Mouse (Mus musculus) forebrain, embryonic 16.5 days (tissue): Measurements from ENCODE around the gene Olfr153. TPM values are rescaled to one million over a fixed set of nuclear protein-coding genes. Genes with fewer than 3 reads are reported as not detected.
"Not testable (repeated sequence)": the region's sequence is repeated elsewhere in the genome, so short reads cannot be mapped to it uniquely, and the experiment has no call there.

Experiments
- ATAC-seq: fragments of 200-750 bp; cut with Nextera tagmentation; 2 replicates; pipeline ENCODE4 v1.8.0; 2017; ENCODE audit warnings: mild to moderate bottlenecking, moderate library complexity
- H3K27ac ChIP-seq: fragments of 300-500 bp; sonication (generic); 2 replicates; pipeline ENCODE4 v1.5.1; 2014; ENCODE audit warnings: low read length, control low read depth
- H3K27me3 ChIP-seq: fragments of 300-500 bp; sonication (generic); replicated peaks from 2 replicates; pipeline ENCODE4 v1.6.1; 2014; ENCODE audit warnings: low read length; ENCODE audit not compliant: control insufficient read depth, insufficient read depth
- H3K36me3 ChIP-seq: fragments of 300-500 bp; sonication (generic); 2 replicates; pipeline ENCODE4 v1.6.1; 2014; ENCODE audit not compliant: control insufficient read depth, insufficient read depth
- H3K4me1 ChIP-seq: fragments of 300-500 bp; sonication (generic); replicated peaks from 2 replicates; pipeline ENCODE4 v1.6.1; 2014; ENCODE audit warnings: low read length; ENCODE audit not compliant: control insufficient read depth, insufficient read depth
- H3K4me2 ChIP-seq: fragments of 300-500 bp; sonication (generic); 2 replicates; pipeline ENCODE4 v1.6.1; 2014; ENCODE audit warnings: mild to moderate bottlenecking, low read length, control low read depth
- H3K4me3 ChIP-seq: fragments of 300-500 bp; sonication (generic); replicated peaks from 2 replicates; pipeline ENCODE4 v1.5.1; 2014; ENCODE audit warnings: mild to moderate bottlenecking, low read length, control low read depth
- H3K9ac ChIP-seq: fragments of 300-500 bp; sonication (generic); replicated peaks from 2 replicates; pipeline ENCODE4 v1.6.1; 2014; ENCODE audit warnings: low read depth, low read length, control low read depth
- H3K9me3 ChIP-seq: fragments of 300-500 bp; sonication (generic); 2 replicates; pipeline ENCODE4 v1.6.1; 2016; ENCODE audit warnings: low read length; ENCODE audit not compliant: control insufficient read depth
- WGBS: fragments of 180-500 bp; shearing (Covaris S2); extraction: QIAGEN DNeasy Blood & Tissue Kit; methylation state at CpG from one replicate; pipeline ENCODE4 v1.1.7; 2014; 5-methylcytosine and 5-hydroxymethylcytosine counted together
- polyA plus RNA-seq: library from polyadenylated mRNA; unstranded; fragments of >200 nt; fragmentation: Nextera tagmentation; extraction: Ambion mirVana; gene quantifications from 2 replicates; pipeline ENCODE4 v1.2.1, GENCODE M21; 2015

Olfr153 gene
- polyA plus RNA-seq, 1 experiment from 2014 or later: not detected

- H3K27me3 ChIP-seq: no peaks in the 10 kb centered on the region
- no peak overlapping the region for H3K4me2 ChIP-seq
- no peaks in the 10 kb centered on the region for H3K36me3 ChIP-seq
- H3K9me3 ChIP-seq: no peaks in the 10 kb centered on the region
- H3K9ac ChIP-seq: no peak overlapping the region
- WGBS: 72% methylated on average over 2 of the region's 2 CpGs
- H3K27ac ChIP-seq: no peak overlapping the region
- no peak for ATAC-seq
- H3K4me3 ChIP-seq: no peak overlapping the region
- H3K4me1 ChIP-seq: no peaks in the 10 kb centered on the region
Measured at GRCm38 (mm10) chr2:87534826-87535225, 3.2 kb downstream of the Olfr153 start.

DNA sequence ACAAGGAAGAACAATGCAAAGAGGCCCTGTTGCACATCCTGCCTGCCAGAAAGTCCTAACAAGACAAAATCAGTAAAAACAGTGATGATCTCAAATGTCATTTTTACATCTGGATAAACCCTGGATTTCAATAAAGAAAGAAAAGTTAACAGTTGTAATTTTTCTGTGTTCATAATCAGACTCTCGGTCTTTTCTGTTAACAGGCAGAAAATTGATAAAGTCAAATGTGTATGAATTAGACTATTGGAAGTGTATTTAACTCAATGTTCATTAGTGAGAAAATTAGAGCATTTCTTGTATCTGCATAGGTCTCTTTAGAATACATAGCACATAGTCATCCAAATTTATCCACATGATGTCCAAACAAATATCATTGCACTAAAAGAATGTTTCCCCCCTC is 13.8 kb downstream of the Olfr153 start, which contains the start of gene Olfr1128:
Olfr1128 (minus strand) TSS at position 101 of the 400 bp plus-strand sequence.
- Histone ChIP-seq H3K4me2 (no peak within 1 kb of the TSS), H3K4me1 (no peaks in the 10 kb centered on the region), H3K27ac (no peak within 1 kb of the TSS), H3K4me3 (no peak within 1 kb of the TSS), H3K27me3 (no peaks in the 10 kb centered on the region), H3K36me3 (no peaks in the 10 kb centered on the region), H3K9me3 (no peaks in the 10 kb centered on the region), H3K9ac (no peak within 1 kb of the TSS)
- 96% methylated on average over 1 of the region's 1 CpGs for WGBS
- no peak for ATAC-seq

- H3K9ac ChIP-seq, H3K36me3 ChIP-seq, H3K27me3 ChIP-seq, H3K27ac ChIP-seq, H3K9me3 ChIP-seq, H3K4me1 ChIP-seq, H3K4me2 ChIP-seq, H3K4me3 ChIP-seq, ATAC-seq: not testable (repeated sequence)
- WGBS: 74% methylated on average over 1 of the region's 1 CpGs
Measured at GRCm38 (mm10) chr2:87573602-87574001, 42.0 kb downstream of the Olfr153 start, which contains the start of gene Olfr1129. Gene Olfr1129, plus strand, starts transcription at chr2:87573902.

Other genes with a start within 250 kb of the Olfr153 start
- not detected in 2 replicates for gene Olfr1118, start 224.2 kb upstream of the Olfr153 start, polyA plus RNA-seq
- not detected in 2 replicates for gene Olfr1120, start 177.0 kb upstream of the Olfr153 start, polyA plus RNA-seq
- gene Olfr1121, start 161.9 kb upstream of the Olfr153 start, polyA plus RNA-seq: not detected in 2 replicates
- gene Olfr1122, start 145.9 kb upstream of the Olfr153 start, polyA plus RNA-seq: not detected in 2 replicates
- not detected in 2 replicates for gene Olfr1123, start 115.2 kb upstream of the Olfr153 start, polyA plus RNA-seq
- 0.09 TPM in 1 of 2 replicates, not detected in the other for gene Olfr1124, start 101.5 kb upstream of the Olfr153 start, polyA plus RNA-seq
- gene Olfr1126, start 77.8 kb upstream of the Olfr153 start, polyA plus RNA-seq: not detected in 2 replicates
- not detected in 2 replicates for gene Pramel7, start 34.7 kb upstream of the Olfr153 start, polyA plus RNA-seq
- not detected in 2 replicates for gene Pramel6, start 25.2 kb upstream of the Olfr153 start, polyA plus RNA-seq
- gene Olfr1128, start 13.7 kb downstream of the Olfr153 start, polyA plus RNA-seq: not detected in 2 replicates
- gene Olfr1129, start 42.1 kb downstream of the Olfr153 start, polyA plus RNA-seq: not detected in 2 replicates
- not detected in 2 replicates for gene Olfr1130, start 74.4 kb downstream of the Olfr153 start, polyA plus RNA-seq
- not detected in 2 replicates for gene Olfr1131, start 95.3 kb downstream of the Olfr153 start, polyA plus RNA-seq
- not detected in 2 replicates for gene Olfr1132, start 105.7 kb downstream of the Olfr153 start, polyA plus RNA-seq
- not detected in 2 replicates for gene Olfr1133, start 115.6 kb downstream of the Olfr153 start, polyA plus RNA-seq
- not detected in 2 replicates for gene Olfr1134, start 126.7 kb downstream of the Olfr153 start, polyA plus RNA-seq
- gene Olfr1135, start 141.9 kb downstream of the Olfr153 start, polyA plus RNA-seq: not detected in 2 replicates
- not detected in 2 replicates for gene Olfr1136, start 162.2 kb downstream of the Olfr153 start, polyA plus RNA-seq
- not detected in 2 replicates for gene Olfr1137, start 181.4 kb downstream of the Olfr153 start, polyA plus RNA-seq
- not detected in 2 replicates for gene Olfr1138, start 208.2 kb downstream of the Olfr153 start, polyA plus RNA-seq
- gene Olfr1140, start 212.0 kb downstream of the Olfr153 start, polyA plus RNA-seq: not detected in 2 replicates
- gene Olfr1141, start 222.2 kb downstream of the Olfr153 start, polyA plus RNA-seq: not detected in 2 replicates
- not detected in 2 replicates for gene Olfr152, start 247.7 kb downstream of the Olfr153 start, polyA plus RNA-seq